Mouse (Mus musculus) embryo, embryonic 11.5 days (tissue): ENCODE results near the gene Ctnnbip1.
A peak's percentile ranks its signal among the peaks of the same experiment; 100 is the strongest.

ENCODE experiments used
- DNase-seq: peaks from one replicate; pipeline ENCODE4 v3.0.0-alpha.2; 2012; ENCODE audit warnings: low read depth, low spot score

The Ctnnbip1 gene

GRCm38 (mm10) chr4:149517868-149518340 lies at the start of gene Ctnnbip1:
Gene Ctnnbip1 (plus strand): TSS chr4:149518236.
- DNase-seq, result peak; percentile 92

GRCm38 (mm10) chr4:149469557-149469956 lies 48.5 kb upstream of the Ctnnbip1 start:
- DNase-seq, result no peak

GRCm38 (mm10) chr4:149475096-149475495 lies 42.9 kb upstream of the Ctnnbip1 start:
- no peak for DNase-seq

GRCm38 (mm10) chr4:149477078-149477477 lies 41.0 kb upstream of the Ctnnbip1 start, which contains the start of gene Tmem274:
Gene Tmem274 (plus strand): TSS chr4:149477378.
- no peak for DNase-seq

GRCm38 (mm10) chr4:149484566-149484965 lies 33.5 kb upstream of the Ctnnbip1 start:
- no peak for DNase-seq

- DNase-seq, result peak; percentile 85
Measured at GRCm38 (mm10) chr4:149485053-149485824, 32.8 kb upstream of the Ctnnbip1 start, which contains the start of the genes Nmnat1 and Lzic. Gene Nmnat1 (minus strand): TSS chr4:149485202. Gene Lzic (plus strand): TSS chr4:149485229.

- DNase-seq, result no peak
Measured at GRCm38 (mm10) chr4:149485825-149486206, 32.2 kb upstream of the Ctnnbip1 start.

- no peak for DNase-seq
Measured at GRCm38 (mm10) chr4:149487729-149488128, 30.3 kb upstream of the Ctnnbip1 start.

- no peak for DNase-seq
Measured at GRCm38 (mm10) chr4:149489415-149490240, 28.4 kb upstream of the Ctnnbip1 start.

GRCm38 (mm10) chr4:149491151-149491550 lies 26.9 kb upstream of the Ctnnbip1 start:
- DNase-seq, result no peak

- DNase-seq, result no peak
Measured at GRCm38 (mm10) chr4:149496612-149497011, 21.4 kb upstream of the Ctnnbip1 start.

- no peak for DNase-seq
Measured at GRCm38 (mm10) chr4:149498901-149499300, 19.1 kb upstream of the Ctnnbip1 start.

- DNase-seq, result no peak
Measured at GRCm38 (mm10) chr4:149499790-149500189, 18.2 kb upstream of the Ctnnbip1 start.

- DNase-seq, result no peak
Measured at GRCm38 (mm10) chr4:149504363-149504762, 13.7 kb upstream of the Ctnnbip1 start.

GRCm38 (mm10) chr4:149504858-149505257 lies 13.2 kb upstream of the Ctnnbip1 start:
- DNase-seq, result no peak

- no peak for DNase-seq
Measured at GRCm38 (mm10) chr4:149505261-149505967, 12.6 kb upstream of the Ctnnbip1 start.

- DNase-seq, result no peak
Measured at GRCm38 (mm10) chr4:149506904-149507303, 11.1 kb upstream of the Ctnnbip1 start.

GRCm38 (mm10) chr4:149511221-149511646 lies 6.8 kb upstream of the Ctnnbip1 start:
- no peak for DNase-seq

GRCm38 (mm10) chr4:149512072-149512471 lies 6.0 kb upstream of the Ctnnbip1 start:
- no peak for DNase-seq

GRCm38 (mm10) chr4:149515706-149516105 lies 2.3 kb upstream of the Ctnnbip1 start:
- no peak for DNase-seq

GRCm38 (mm10) chr4:149518351-149519220 lies 550 bp downstream of the Ctnnbip1 start:
- DNase-seq, result no peak
